Mouse (Mus musculus) stomach, postnatal 0 days (tissue): ENCODE data around the gene Iffo1.

ENCODE experiments used
- CTCF ChIP-seq: IDR thresholded peaks from 2 replicates; pipeline ENCODE4 v1.5.1; 2016; ENCODE audit warnings: antibody characterized with exemption, low read depth, mild to moderate bottlenecking, moderate library complexity
- EP300 ChIP-seq: optimal IDR thresholded peaks from 2 replicates; pipeline ENCODE3; 2016; ENCODE audit warnings: antibody characterized with exemption

DNA sequence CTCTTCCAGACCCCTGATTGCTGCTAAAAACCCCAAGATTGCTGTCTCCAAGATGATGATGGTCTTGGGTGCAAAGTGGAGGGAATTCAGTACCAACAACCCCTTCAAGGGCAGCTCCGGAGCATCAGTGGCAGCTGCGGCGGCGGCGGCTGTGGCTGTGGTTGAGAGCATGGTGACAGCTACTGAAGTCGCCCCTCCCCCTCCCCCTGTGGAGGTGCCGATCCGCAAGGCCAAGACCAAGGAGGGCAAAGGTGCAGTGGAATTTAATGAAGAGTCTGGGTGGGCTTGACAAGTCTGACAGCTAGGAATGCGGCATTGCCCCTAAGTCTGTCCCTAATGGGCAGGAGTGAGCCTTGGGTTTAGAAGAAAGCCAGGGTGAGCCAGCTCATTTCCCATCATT lies 43.6 kb upstream of the Iffo1 start:
- TF ChIP-seq EP300 = no peak
- TF ChIP-seq CTCF = no peak
